Mouse (Mus musculus) kidney, adult 10 weeks (tissue): ENCODE measurements around the gene Tigit. TPM values are rescaled to one million over a fixed set of nuclear protein-coding genes. Genes with fewer than 3 reads are reported as not detected.

Source experiments
- polyA plus RNA-seq: library from polyadenylated mRNA; stranded (reverse); fragments of 350-450 nt; fragmentation: Illumina TruSeq; extraction: RNeasy Lipid Tissue Mini Kit (QIAGEN cat#74804); gene quantifications from one replicate; pipeline ENCODE4 v1.2.3, GENCODE M21; 2014; ENCODE audit warnings: low read depth, low replicate concordance

Tigit gene
- not detected for polyA plus RNA-seq

GRCm38 (mm10) chr16:43663978-43664579 is at the start of gene Tigit:
TSS of gene Tigit (minus strand) at chr16:43664146.

Other genes starting within 250 kb of the Tigit start
- gene Drd3, start 89.9 kb upstream of the Tigit start, polyA plus RNA-seq: not detected
- 9.9 TPM for gene Ccdc191, start 225.7 kb upstream of the Tigit start, polyA plus RNA-seq